Mouse (Mus musculus) gonadal fat pad, adult 2 months (tissue): ENCODE results near the gene Trim46. TPM values are rescaled to one million over a fixed set of nuclear protein-coding genes. Genes with fewer than 3 reads are reported as not detected.

Experiments
- DNase-seq: peaks from one replicate; pipeline ENCODE4 v3.0.0-alpha.2; 2012; ENCODE audit warnings: low read depth
- polyA plus RNA-seq: library from polyadenylated mRNA; depleted of rRNA; stranded (reverse); fragments of >200 nt; gene quantifications from 2 replicates; pipeline ENCODE4 v1.2.3, GENCODE M21; 2012; rRNA removed

Gene Trim46
- 3.0 and 3.3 TPM in 2 replicates for polyA plus RNA-seq

DNA sequence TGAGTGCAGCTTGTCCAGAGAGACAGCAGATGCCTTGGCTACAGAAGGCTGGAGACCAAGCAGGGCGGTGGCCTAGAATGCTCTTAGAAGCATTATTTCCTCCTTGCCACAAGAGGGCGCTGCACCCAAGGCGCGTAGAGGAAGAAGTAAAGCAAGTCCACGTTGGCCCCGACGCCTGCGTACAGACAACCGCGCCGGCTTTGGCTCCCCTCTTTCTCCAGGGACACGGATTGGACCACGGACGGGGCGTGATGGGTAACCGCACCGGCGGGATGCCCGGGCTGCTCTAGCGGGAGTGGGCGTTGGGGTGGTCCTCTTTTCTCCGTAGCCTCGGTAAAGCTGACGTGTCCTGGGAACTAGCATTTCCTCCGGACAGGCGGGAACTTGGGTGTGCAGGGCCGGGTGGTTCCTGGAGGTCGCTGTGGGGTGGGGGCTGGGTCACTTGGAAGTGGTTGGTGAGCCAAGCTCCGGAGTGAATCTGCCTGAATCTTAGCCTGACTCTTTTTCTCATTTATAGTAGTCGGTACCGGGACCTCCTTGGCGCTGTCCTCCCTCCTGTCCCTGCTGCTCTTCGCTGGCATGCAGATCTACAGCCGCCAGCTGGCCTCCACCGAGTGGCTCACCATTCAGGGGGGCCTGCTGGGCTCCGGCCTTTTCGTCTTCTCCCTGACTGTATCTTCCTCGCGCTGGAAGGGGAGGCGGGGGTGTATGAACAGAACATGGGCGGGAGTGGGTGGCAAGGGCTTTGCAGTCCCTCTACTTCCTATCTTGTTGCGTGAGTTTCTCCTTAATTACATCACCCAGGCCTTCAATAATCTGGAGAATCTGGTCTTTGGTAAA, at the start of gene Trim46:
TSS of gene Trim46 (minus strand) at position 49 of the 840 bp plus-strand sequence.
- no peak for DNase-seq

DNA sequence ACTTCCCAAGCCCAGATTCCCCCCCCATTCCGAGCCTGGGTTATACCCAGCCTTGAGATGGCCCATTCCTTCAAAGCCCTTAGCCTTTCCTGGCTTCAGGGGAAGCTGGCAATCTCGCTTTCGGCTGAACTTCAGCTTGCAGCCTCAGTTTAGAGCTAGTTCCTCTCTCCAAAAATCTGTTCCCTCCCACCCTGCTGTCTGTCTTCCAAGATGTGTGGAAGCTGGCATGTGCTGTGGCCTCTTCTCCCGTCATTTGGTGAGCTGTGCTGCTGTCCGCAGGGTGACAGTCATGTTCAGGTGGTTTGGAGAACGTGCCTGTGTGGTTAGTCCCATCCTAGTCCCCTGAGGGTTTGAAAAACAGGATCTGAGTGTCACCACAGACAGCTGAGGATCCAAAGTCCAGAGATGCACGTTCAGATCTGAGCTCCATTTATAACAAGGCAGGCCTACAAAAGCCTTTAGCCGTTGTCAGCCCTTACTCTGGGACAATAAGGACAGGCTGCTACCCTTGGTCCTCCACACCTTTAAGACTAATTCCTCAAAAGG, 49.6 kb upstream of the Trim46 start:
- DNase-seq = no peak

DNA sequence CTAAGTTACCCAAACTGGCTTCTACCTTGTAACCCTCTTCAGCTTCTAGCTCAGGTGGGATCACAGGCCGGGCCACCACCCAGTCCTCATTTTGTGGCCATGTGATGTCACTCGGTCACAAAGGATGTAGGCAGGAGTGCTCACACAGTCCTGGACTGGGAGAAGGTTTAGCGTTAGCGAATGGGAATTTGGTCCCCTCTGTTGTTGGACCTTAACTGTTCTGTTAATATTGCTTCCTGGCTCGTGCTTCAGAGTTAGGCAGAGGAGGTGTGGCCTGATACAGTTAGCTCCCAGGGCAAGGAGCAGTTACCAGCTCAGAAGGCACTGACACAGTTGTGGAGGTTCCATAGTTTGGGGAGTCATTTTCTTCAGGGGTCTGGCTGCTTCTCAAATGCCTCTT, 48.1 kb upstream of the Trim46 start:
- no peak for DNase-seq

DNA sequence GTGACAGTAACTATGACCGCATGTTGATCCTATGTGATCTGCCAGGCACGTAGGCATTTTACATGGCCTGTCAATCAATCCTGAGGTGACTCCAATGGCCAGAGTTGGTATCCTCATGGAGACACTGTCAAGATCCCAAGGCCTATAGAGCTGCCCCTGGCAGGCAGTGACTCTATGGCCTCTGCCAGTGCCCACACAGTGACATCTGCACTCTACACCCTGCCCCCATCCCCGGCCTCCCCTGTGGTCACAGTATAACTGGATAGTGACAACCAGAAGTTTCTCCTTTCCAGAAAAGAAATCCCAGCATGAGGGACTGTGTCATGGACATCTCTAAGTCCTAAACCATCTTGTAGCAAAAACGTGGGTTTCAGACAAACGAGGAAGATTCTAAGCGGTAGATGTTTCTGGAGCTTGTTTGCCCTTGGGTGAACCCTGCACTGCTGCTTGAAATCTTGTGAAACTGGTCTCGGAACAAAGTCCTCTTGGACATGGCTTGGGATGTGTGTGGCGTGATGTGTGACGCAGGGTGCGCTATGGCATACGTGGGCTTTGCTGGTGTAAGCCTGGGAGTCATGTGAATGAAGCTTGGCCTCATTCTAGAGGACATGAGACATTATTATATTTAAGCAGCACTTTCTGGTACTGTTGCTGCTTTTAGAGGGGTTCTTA, 47.3 kb upstream of the Trim46 start:
- no peak for DNase-seq

DNA sequence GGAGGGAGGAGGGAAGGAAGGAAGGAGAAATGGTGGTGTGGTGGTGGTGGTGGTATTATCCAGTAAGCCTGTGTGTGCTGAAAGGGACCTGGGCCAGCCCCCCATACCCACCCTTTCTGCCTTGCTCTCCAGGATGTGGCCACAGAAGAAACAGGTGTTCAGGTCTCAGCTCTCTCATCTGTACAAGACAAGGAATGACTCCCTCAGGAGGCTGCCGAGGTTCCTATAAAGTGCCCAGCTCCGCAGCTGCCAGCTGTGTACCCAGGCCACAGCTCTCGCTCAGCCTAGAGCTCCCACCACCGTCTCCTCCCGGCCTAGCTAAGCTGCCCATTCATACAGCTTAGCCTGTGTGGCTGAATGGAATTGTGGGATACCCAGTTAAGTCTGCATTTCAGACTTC, 46.2 kb upstream of the Trim46 start:
- no peak for DNase-seq

DNA sequence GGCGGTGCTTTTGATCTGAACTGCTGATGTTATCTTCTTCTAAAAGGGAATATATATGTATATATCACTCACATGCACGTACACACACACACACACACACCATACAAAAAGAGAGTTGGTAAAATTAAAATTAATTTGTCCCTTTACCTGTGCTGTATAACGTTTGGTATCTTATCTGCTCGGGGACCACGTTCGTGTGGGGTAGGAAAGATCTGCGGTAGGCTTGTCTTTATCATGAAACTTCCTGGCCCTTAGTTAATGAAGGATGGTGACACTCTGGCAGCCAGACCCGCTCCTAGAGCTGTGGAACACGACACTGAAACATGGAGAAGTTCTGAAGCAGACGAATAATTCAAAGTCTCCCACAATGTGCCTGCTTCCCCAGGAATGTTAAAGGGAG, 45.8 kb upstream of the Trim46 start:
- DNase-seq = no peak

DNA sequence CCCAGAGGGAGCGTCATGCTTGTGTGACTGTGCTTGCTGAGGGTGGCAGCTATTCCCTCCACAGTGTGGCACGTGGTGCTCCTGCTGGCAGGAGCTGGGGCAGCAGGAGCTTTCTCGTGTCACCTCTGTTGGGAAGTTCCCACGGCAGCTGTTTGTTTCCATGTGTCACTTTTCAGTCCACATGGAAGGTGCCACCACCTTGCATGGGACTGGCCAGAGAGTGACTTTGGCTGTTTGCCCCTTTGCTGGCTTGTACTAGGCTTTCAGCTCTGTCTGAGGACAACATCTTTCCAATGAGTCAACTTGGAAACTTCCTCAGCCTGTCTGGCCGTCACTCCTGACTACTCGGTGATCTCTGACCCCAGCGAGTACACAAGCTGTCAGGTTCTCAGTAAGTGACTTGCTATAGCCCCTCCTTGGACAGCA, 42.4 kb upstream of the Trim46 start:
- DNase-seq = no peak

DNA sequence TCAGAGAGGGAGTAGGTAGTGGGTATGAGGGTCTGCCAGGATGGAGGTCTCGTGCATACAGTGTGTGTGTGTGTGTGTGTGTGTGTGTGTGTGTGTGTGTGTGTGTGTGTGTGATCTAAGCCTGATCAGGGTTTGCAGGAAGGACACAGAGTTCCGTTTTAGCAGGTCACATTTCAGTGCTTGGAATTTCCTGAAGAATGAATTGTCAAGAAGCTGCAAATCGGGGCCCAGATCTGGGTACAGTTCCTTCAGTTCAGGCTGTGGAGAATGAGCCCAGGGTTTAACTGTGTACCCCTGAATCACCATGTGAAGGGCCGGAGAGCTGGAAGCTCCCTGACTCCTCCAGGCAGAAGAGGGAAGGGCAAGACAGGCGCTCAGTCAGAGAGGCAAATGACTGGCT, 41.2 kb upstream of the Trim46 start:
- no peak for DNase-seq

DNA sequence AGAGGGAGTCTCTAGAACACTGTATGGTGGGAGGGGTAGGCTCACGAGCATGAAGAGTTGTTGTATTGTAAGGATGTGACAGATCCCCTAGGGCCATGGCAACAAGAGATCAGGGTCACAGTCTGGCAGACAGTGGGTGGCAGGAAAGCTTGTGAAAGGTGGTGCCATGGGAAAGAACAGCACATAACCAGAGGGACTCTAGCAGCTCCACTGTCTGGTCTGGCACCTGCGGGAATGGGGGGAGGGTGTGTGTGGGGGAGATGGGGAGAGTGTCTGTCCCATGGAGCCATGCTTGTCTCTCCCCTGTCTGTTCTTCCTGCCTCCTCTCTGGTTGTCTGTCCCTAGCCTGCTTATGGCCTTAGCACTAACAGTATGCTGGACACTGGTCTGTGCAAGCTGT, 39.4 kb upstream of the Trim46 start:
- no peak for DNase-seq

DNA sequence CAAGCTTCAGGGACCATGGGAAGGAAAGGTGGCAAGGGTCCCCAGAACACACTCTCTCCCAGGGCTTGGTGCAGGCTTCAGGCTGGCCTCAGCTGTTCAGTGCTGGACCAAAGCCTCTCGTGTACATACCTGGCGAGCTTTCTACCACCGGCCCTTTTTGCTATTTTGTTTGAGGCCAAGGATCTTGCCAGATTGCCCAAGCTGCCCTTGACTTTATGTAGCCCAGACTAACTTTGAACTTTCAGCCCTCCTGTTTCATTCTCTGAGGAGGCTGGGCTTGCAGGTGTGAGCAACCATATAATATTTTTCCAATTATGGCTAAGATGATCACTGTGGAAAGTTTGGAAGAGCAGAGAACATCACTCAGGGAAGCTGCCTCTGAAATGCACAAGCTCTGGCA, 38.2 kb upstream of the Trim46 start:
- no peak for DNase-seq

DNA sequence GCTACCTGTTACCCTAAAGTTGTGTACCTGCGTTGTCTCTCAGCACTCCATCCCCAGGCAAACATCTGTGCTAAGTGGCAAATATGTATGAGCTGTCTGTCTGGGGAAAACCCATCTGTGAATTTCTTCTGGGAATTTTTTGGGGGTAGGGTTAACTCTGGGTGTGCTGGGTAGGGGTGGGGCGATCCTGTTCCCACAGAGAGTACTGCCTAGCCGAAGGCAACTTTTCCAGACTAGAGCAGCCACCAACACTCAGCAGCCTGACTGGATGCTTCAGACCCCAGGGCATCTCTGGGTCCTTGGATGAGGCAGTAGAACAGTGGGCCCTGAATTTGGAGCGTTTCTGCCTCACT, 36.2 kb upstream of the Trim46 start:
- no peak for DNase-seq

DNA sequence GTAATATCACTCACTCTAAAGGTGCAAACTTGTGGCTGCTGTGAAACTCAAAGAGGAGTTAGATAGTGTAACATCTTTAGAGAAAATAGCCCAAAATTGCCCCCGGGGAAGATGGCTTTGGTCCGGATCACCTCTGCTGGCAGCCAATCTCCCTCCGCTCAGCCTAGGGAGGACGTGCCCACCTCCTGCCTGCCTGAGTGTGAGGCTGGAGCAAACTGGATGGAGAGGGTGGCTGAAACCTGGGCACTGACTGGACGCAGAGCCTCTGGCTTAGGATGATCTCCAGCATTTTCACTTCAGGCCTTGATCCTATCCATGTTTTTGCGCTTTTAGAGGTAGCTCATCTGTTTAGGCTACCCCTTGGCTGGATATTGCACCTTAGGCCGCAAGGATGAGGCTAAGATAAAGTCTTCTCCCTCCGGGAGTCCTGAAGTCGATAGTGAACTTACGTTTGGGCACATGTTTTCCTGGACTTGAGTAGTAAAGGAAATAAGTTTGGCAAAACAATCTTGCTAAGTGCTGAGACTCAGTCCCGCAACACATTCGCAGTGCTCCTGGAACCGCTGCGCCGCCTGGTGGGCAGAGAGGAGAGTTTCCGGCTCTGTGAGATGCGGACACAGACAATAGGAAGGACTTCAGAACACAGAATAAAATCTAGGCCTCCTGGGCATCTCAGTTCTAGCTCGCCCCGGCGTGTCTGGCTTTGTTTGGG, 35.6 kb upstream of the Trim46 start:
- peak; percentile 47 for DNase-seq

DNA sequence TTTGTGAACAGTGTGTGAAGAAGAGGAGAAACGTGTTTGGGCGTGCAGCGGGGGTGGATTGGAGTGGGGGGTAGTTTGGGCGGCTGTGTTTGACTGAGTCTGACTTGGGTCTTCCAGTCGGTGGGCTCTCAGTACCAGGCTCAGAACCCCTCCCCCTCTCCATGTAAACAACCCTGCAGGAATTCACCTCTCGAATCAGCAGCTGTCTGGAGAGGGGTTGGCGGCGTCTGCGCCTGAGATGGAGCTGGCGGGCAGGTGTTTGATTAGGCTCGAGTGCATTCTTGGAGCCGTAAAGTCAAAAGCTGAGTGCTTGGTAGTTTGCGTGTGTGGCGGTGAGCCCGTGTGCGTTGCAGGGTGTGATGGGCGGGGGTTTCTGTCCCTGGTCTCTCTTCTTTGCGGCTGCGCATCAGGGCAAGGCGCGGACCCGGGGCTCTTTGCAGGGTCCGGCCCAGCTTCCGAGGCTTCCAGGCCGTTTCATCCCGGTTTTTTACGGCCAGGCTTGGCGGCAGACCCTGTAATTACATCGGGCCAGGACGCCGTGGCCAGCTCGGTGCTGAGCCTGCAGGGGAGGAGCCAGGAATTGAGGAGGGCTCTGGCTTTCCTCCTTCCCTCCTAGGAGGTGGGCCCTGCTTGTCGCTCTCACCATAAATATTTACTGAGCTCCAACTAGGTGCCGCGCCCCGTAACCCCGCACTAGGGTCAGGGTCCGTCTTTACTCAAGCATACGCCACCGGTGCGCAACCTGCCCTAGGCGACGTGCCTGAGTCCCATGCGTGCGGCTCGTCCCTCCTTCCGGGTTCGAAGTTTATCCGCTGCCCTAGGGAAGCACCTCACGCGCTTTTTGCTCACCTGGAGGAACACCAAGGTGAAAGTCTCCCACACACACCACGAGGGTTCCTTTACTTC, 34.8 kb upstream of the Trim46 start, which contains the start of gene Efna1:
TSS of gene Efna1 (minus strand) at position 537 of the 906 bp plus-strand sequence.
- no peak for DNase-seq

DNA sequence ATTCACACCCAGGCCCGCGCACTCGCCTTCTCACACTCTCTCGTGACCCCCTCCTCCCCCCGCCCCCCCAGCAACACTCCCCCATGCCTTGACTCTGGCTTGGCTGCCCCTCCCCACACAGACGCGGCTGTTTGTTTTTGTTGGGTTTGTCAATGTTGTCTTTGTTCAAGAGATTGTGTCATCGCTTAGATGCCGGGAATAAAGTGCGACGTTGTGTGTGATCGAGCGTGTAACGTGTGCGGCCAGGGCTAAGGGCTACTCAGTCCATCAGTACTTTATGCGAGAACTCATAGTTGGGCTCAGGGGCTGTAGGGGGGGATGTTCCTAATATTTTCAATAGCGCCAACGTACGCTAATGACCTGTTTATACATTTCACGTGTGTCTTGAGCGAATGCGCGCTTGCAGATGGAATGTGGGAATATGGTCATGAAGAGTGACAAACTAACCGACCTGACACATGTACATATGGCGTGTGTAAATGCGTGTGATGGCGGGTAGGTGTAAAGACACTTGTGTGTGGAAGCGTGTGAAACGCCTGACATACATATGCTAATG, 34.0 kb upstream of the Trim46 start:
- DNase-seq = peak; percentile 23

DNA sequence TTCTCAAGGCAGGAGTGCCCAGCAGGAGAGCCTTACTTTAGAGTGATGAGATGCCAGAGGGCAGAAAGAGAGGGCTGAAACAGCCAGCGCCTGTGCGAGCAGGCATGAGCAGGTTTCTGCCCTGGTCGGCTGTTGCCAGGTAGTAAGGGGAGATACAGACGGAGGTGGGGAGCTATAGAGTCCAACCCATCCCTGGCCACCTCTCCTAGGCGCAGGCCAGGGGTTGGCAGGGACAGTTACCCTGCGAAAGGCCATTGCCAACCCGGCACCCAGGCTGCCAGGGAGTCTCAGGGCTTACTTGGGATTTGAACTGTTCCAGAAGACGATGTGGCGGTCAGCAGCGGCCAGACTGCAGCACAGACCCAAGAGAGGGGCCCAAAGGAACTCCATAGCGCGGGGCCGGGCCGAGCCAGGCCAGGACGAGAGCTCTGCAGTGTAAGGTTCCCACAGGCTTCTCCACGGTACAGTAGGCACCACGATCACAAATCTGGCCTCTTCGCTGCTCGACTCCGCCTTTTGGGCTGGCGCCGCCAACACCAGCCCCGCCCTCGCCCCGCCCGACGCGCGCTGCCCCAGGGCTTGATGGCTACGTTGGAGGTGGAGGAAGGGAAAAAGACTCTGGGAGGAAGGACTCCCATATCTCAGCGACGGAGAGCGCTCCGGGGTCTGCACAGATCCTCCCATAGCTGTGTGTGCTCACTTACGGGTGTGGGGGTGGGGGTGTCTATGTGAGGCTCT, 33.2 kb upstream of the Trim46 start:
- DNase-seq = peak; percentile 40

DNA sequence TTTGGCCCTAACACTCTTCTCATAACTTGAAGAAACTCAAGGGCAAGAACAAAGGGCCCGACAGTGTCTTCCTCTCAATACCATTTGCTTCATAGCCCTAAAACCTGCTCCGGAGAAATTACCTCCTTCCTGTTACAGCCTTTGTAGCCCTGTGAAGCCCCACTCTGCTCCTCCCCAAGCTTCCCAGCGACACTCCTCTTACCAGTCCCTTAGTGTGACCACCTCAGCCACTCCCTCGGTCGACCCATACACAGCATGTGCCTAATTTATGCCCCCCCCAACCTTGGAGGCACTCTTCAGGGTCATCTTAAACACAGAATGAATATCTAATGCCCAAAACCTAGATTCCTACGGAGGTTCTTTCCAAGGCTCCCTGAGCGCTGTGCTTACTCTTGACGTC, 32.5 kb upstream of the Trim46 start:
- DNase-seq = no peak

DNA sequence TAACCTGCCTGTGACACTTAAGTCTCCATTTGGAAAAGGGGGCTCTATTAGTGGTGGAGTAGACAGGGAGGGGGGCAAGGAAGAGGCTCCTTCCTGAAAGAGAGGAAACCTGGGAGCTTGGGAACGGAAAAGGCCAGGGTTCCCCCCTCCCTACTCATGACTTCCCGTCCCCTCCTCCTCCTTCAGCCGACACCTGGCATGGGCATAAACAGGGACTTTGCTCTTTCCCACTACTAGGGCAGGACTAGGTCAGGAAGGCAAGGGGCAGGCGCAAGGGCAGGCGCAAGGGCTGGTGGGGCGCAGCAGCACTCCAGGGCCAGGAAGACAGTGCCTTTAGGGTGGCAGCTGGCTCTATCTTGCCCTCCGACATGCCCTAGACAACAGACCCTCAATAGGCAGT, 32.0 kb upstream of the Trim46 start:
- no peak for DNase-seq

DNA sequence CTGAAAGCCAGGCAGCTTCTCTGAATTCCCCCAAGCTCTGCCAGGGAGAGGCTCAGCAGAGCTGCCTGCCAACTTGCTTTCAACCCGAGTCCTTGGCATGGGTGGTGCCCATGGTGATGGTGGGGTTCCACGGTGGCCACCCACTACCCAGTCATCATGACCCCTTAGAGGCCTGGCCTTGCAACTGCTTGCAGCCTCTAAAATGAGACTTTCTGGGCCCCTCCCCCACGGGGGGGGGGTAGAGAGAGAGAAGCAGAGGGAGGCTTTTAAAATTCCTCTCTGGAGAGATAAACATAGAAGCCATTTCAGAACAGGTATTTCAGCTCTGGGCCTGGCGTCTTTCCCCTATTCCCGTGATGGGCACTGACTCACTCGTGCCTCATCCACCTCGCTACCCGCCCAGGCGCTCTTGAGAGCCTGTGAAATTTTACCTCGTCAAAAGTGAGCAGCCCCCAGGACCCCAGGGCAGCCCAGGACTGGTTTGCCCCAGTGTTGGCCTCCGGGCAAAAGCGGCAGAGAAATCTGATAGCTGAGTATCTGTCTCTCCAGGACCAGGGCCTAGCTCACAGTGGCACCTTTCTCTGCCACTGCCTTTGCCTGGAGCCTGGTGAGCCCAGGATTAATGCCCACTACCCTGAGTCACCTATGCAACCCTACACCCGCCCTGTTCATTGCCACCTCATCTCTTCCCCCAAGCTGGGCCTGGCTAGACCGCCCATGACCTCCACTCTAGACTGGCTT, 31.3 kb upstream of the Trim46 start:
- peak; percentile 63 for DNase-seq

DNA sequence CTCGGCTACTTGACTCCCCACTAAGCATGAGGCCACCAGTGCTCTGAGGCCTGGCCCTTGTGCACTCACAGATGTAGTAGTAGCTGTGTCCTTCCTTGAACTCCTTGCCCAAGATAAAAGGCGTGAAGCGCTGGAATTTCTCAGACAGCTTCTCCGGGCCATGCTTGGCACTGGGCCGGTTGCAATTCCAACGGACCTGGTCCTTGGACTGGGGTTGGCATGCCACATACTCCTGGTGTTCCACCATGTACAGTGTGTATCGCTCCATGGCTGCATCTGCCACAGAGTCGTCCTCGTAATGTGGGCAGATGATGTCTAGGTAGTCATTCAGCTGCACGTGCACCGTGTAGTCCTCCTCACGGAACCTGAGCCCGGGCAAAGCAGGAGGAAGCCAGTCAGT, 30.0 kb upstream of the Trim46 start:
- no peak for DNase-seq

DNA sequence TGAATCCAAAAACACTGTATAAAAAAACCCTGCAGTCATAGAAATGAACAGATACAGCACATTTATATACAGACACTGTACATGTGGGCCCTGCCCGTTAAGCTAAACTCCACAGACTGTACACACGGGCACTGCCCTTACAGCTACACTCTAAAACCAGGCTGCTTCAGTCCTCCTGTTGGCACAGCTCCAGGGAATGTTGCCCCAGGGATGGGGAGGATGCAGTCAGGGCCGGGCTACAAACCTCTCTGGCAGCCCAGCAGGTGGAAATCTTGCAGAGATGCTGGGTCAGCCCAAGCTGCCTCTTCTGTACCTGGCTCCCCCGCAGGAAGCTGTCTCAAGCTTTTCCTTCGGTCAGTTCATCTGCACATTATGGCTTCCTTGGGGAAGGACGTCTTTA, 25.7 kb upstream of the Trim46 start:
- no peak for DNase-seq
